Mouse (Mus musculus) limb, embryonic 13.5 days (tissue): Measurements from ENCODE around the gene Ttll8. TPM values are rescaled to one million over a fixed set of nuclear protein-coding genes. Genes with fewer than 3 reads are reported as not detected.
A peak's percentile ranks its signal among the peaks of the same experiment; 100 is the strongest.

Experiments used
- ATAC-seq: fragments of 200-750 bp; cut with Nextera tagmentation; 2 replicates; pipeline ENCODE4 v1.8.0; 2017; ENCODE audit warnings: low read depth, moderate number of reproducible peaks, moderate TSS enrichment; ENCODE audit not compliant: low FRiP score
- H3K27ac ChIP-seq: fragments of 300-500 bp; sonication (generic); 2 replicates; pipeline ENCODE4 v1.5.1; 2015; ENCODE audit warnings: inconsistent platforms, mild to moderate bottlenecking, moderate library complexity
- H3K27me3 ChIP-seq: fragments of 300-500 bp; sonication (generic); 2 replicates; pipeline ENCODE4 v1.6.1; 2015; ENCODE audit warnings: mild to moderate bottlenecking, inconsistent platforms
- H3K36me3 ChIP-seq: fragments of 300-500 bp; sonication (generic); 2 replicates; pipeline ENCODE4 v1.6.1; 2015; ENCODE audit warnings: inconsistent platforms, mild to moderate bottlenecking, moderate library complexity
- H3K4me1 ChIP-seq: fragments of 300-500 bp; sonication (generic); 2 replicates; pipeline ENCODE4 v1.6.1; 2015; ENCODE audit warnings: inconsistent platforms
- H3K4me2 ChIP-seq: fragments of 300-500 bp; sonication (generic); replicated peaks from 2 replicates; pipeline ENCODE4 v1.6.1; 2015; ENCODE audit warnings: inconsistent platforms, mild to moderate bottlenecking, moderate library complexity
- H3K4me3 ChIP-seq: fragments of 300-500 bp; sonication (generic); 2 replicates; pipeline ENCODE4 v1.5.1; 2015; ENCODE audit warnings: moderate library complexity, mild to moderate bottlenecking, inconsistent platforms
- H3K9ac ChIP-seq: fragments of 300-500 bp; sonication (generic); 2 replicates; pipeline ENCODE4 v1.6.1; 2015; ENCODE audit warnings: mild to moderate bottlenecking, inconsistent platforms
- H3K9me3 ChIP-seq: fragments of 300-500 bp; sonication (generic); 2 replicates; pipeline ENCODE4 v1.6.1; 2016; ENCODE audit warnings: inconsistent platforms
- WGBS: fragments of 180-500 bp; shearing (Covaris S2); methylation state at CpG from one replicate; pipeline ENCODE4 v1.1.7; 2015; 5-methylcytosine and 5-hydroxymethylcytosine counted together
- polyA plus RNA-seq: library from polyadenylated mRNA; unstranded; fragments of >200 nt; fragmentation: Nextera tagmentation; extraction: Ambion mirVana; gene quantifications from 2 replicates; pipeline ENCODE4 v1.2.1, GENCODE M21; 2015

Ttll8 gene
- polyA plus RNA-seq, 1 experiment from 2014 or later, result not detected

DNA sequence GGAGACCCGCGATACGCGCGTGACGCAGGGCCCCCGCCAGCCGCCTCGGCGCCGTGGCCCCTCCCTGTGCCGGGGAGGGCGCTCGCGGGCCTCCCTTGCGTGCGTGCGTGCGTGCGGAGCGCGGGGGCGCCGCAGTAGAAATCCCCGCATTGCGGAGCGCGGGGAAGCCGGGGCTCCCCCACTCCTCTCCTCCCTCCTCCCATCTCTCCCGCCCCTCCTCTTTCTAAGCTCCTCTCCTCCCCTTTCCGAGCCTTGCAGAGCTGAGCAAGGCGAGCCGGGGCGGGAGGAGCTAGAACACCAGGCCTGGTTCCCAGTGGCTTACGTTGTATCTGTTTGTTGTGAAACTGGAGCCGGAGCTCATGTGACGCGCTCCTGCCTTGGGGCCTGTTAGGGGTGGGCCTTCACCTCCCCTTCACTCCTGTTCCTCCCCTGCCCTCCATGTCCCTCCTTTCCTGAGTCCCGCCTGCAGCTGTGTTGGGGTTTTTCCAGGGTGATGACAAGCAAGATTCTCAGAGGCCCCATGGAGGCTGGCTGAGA lies 90.5 kb downstream of the Ttll8 start:
- peaks cover 53% of the 10 kb centered on the region for H3K4me1 ChIP-seq
- peak overlapping the region; percentile 94 for H3K27ac ChIP-seq
- peak overlapping the region; percentile 85 for H3K4me3 ChIP-seq
- under 1% methylated on average over 32 of the region's 39 CpGs for WGBS
- no peaks in the 10 kb centered on the region for H3K9me3 ChIP-seq
- H3K27me3 ChIP-seq, result no peaks in the 10 kb centered on the region
- H3K9ac ChIP-seq, result peak overlapping the region; percentile 87
- peak overlapping the region; percentile 95 for H3K4me2 ChIP-seq
- peaks cover 32% of the 10 kb centered on the region for H3K36me3 ChIP-seq
- peak; percentile 89 for ATAC-seq

DNA sequence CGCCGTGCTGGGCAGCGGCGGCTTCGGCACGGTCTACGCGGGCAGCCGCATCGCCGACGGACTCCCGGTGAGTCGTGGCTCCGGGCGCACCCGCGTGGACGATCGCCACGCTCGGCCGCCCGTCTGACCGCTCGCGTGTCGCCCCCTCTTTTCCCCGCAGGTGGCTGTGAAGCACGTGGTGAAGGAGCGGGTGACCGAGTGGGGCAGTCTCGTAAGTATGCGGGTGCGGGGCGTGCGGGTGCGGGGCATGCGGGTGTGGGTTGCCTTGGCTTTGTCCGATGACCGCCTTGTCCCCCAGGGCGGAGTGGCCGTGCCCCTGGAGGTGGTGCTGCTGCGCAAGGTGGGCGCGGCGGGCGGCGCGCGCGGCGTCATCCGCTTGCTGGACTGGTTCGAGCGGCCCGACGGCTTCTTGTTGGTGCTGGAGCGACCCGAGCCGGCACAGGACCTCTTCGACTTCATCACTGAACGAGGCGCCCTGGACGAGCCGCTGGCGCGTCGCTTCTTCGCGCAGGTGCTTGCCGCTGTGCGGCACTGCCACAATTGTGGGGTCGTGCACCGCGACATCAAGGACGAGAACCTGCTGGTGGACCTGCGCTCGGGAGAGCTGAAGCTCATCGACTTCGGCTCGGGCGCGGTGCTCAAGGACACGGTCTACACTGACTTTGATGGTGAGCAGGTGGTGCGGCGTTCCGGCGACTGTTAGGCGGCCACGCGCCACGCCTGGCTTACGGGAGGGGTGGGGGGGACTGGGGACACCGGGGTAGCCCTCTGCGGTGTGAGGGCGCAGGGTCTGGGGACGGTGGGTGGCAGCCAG lies 91.1 kb downstream of the Ttll8 start:
- H3K9ac ChIP-seq, result peak overlapping the region; percentile 87
- under 1% methylated on average over 95 of the region's 98 CpGs for WGBS
- ATAC-seq, result peak; percentile 10

GRCm38 (mm10) chr15:88861772-88862622 lies 92.2 kb downstream of the Ttll8 start, which contains the start of gene Pim3:
Pim3 (plus strand) TSS chr15:88862186.
- peak within 1 kb of the TSS; percentile 94 for H3K27ac ChIP-seq
- H3K4me1 ChIP-seq, result peaks cover 39% of the 10 kb centered on the region

More for the DNA sequence above, 91.1 kb downstream of the Ttll8 start:
- peaks cover 50% of the 10 kb centered on the region for H3K4me1 ChIP-seq
- H3K36me3 ChIP-seq, result peaks cover 32% of the 10 kb centered on the region
- no peaks in the 10 kb centered on the region for H3K9me3 ChIP-seq
- peak overlapping the region; percentile 85 for H3K4me3 ChIP-seq
- peak overlapping the region; percentile 95 for H3K4me2 ChIP-seq
- H3K27me3 ChIP-seq, result no peaks in the 10 kb centered on the region
- peak overlapping the region; percentile 94 for H3K27ac ChIP-seq

GRCm38 (mm10) chr15:88860781-88861180 lies 93.4 kb downstream of the Ttll8 start:
- Histone ChIP-seq H3K4me3 (no peak overlapping the region), H3K9me3 (no peaks in the 10 kb centered on the region), H3K4me1 (peaks cover 29% of the 10 kb centered on the region), H3K36me3 (peaks cover 17% of the 10 kb centered on the region), H3K27ac (no peak overlapping the region), H3K9ac (no peak overlapping the region), H3K27me3 (no peaks in the 10 kb centered on the region), H3K4me2 (no peak overlapping the region)
- no peak for ATAC-seq
- 86% methylated on average over 3 of the region's 3 CpGs for WGBS

More at GRCm38 (mm10) chr15:88861772-88862622, 92.2 kb downstream of the Ttll8 start, which contains the start of gene Pim3:
- under 1% methylated on average over 107 of the region's 107 CpGs for WGBS
- Histone ChIP-seq H3K4me3 (peak within 1 kb of the TSS; percentile 85), H3K9ac (peak within 1 kb of the TSS; percentile 87), H3K27me3 (no peaks in the 10 kb centered on the region), H3K9me3 (no peaks in the 10 kb centered on the region), H3K4me2 (peak within 1 kb of the TSS; percentile 95), H3K36me3 (peaks cover 29% of the 10 kb centered on the region)
- ATAC-seq, result peak; percentile 85

DNA sequence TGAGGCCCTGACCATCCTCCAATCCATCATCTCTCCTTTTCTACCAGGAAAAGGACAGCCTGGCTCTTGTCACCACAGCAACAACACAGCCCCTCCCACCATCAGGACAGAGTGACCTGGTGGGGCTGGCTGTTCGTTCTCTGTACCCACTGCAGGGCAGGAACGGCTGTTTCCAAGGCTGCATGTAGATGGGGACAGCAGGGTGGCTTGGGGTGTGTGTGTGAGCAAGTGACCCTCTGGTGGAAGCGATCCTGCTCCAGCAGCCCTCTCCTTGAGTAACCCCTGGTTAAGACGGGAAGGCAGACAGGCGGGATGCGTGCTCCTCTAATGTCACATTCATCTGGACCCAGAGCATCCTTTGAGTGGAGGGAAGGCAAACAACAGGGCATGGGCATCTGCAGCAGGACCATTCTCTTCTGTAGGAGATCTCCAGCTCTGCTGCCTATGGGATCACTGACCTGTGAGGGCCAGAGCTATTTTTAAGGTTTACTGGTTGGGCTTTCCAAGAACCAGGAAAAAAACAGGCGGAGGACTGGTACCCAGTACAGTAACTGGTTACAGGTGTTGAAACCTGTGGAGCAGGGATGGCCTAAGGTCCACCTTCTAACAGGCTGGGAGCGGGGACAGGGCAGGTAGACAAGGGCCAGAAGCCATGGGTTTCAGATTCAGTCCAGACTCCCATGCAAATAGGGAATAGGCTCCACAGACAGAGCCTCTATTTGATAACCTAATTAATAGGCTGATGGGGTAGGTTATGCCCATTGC lies 94.8 kb downstream of the Ttll8 start:
- Histone ChIP-seq H3K27me3 (no peaks in the 10 kb centered on the region), H3K4me1 (peaks cover 29% of the 10 kb centered on the region), H3K9me3 (no peaks in the 10 kb centered on the region), H3K27ac (no peak overlapping the region), H3K4me2 (no peak overlapping the region), H3K4me3 (no peak overlapping the region), H3K36me3 (peaks cover 3% of the 10 kb centered on the region), H3K9ac (no peak overlapping the region)
- 64% methylated on average over 8 of the region's 8 CpGs for WGBS
- ATAC-seq, result no peak

DNA sequence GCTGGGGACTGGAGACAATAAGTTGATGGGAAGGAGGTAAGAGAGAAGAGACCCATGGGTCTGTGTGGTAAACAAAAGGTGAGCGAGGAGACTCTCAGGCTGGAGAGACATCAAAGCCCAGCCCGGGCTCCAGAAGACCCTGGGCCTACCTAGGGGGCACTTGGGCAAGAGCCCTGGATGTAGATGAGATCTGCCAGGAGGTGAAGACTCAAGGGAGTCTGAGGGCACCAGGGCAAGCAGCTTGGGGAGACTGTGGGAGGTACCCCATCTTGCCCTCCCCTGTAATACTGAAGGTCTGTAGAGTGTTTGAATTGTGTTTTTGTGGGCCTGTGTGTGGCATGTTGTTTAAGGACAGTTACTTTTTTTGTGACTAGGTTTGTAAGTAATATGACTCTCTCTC lies 95.5 kb downstream of the Ttll8 start:
- Histone ChIP-seq H3K4me1 (peaks cover 28% of the 10 kb centered on the region), H3K27me3 (no peaks in the 10 kb centered on the region), H3K36me3 (no peaks in the 10 kb centered on the region), H3K4me2 (no peak overlapping the region), H3K27ac (no peak overlapping the region), H3K9ac (0 out of 2 replicates have a peak overlapping the region, but pooled peaks have one; percentile 2), H3K4me3 (no peak overlapping the region), H3K9me3 (no peaks in the 10 kb centered on the region)
- WGBS, result 76% methylated on average over 2 of the region's 2 CpGs
- ATAC-seq, result no peak

DNA sequence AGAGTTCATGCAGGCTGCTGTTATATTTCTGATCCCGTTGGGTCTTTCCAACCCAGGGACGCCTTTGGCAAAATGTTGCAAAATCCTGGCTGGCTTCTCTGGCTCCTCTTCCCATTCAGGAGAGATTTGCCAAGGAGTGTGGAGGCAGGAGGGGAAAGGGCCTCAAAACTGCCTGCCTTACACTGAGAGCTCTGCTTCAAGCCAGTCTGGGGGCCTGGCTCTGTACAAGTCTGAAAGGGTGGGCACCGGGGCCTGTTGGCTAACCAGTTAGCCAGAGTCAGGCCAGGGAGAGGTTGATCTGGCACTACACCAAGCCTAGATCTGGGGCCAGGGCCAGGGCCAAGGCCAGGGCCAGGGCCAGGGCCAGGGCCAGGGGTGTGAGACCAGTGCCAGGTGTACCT lies 96.1 kb downstream of the Ttll8 start:
- Histone ChIP-seq H3K9ac (no peak overlapping the region), H3K27me3 (no peaks in the 10 kb centered on the region), H3K4me2 (no peak overlapping the region), H3K4me3 (no peak overlapping the region), H3K9me3 (no peaks in the 10 kb centered on the region), H3K36me3 (no peaks in the 10 kb centered on the region), H3K27ac (no peak overlapping the region), H3K4me1 (peaks cover 28% of the 10 kb centered on the region)
- 90% methylated on average over 3 of the region's 3 CpGs for WGBS
- ATAC-seq, result no peak

- H3K4me2 ChIP-seq, result no peak overlapping the region
- no peaks in the 10 kb centered on the region for H3K36me3 ChIP-seq
- H3K27ac ChIP-seq, result no peak overlapping the region
- no peaks in the 10 kb centered on the region for H3K27me3 ChIP-seq
- H3K9me3 ChIP-seq, result no peaks in the 10 kb centered on the region
- peaks cover 28% of the 10 kb centered on the region for H3K4me1 ChIP-seq
- no peak overlapping the region for H3K4me3 ChIP-seq
- H3K9ac ChIP-seq, result no peak overlapping the region
- 89% methylated on average over 7 of the region's 7 CpGs for WGBS
- no peak for ATAC-seq
Measured at GRCm38 (mm10) chr15:88857361-88857760, 96.9 kb downstream of the Ttll8 start.

GRCm38 (mm10) chr15:88856613-88857012 lies 97.6 kb downstream of the Ttll8 start:
- no peak for ATAC-seq
- H3K9me3 ChIP-seq, result no peaks in the 10 kb centered on the region
- WGBS, result 88% methylated on average over 5 of the region's 5 CpGs
- no peak overlapping the region for H3K27ac ChIP-seq
- H3K36me3 ChIP-seq, result no peaks in the 10 kb centered on the region
- H3K27me3 ChIP-seq, result no peaks in the 10 kb centered on the region
- no peak overlapping the region; the same call in 1 of the 2 replicates for H3K9ac ChIP-seq
- no peak overlapping the region for H3K4me3 ChIP-seq
- no peak overlapping the region for H3K4me2 ChIP-seq
- peaks cover 28% of the 10 kb centered on the region for H3K4me1 ChIP-seq

GRCm38 (mm10) chr15:88855896-88856417 lies 98.3 kb downstream of the Ttll8 start:
- 65% methylated on average over 6 of the region's 6 CpGs for WGBS
- Histone ChIP-seq H3K27ac (no peak overlapping the region; the same call in 1 of the 2 replicates), H3K4me2 (no peak overlapping the region), H3K9ac (0 out of 2 replicates have a peak overlapping the region, but pooled peaks have one; percentile 19), H3K27me3 (no peaks in the 10 kb centered on the region), H3K36me3 (no peaks in the 10 kb centered on the region), H3K4me3 (no peak overlapping the region), H3K4me1 (peaks cover 27% of the 10 kb centered on the region), H3K9me3 (no peaks in the 10 kb centered on the region)
- ATAC-seq, result no peak
